Mouse (Mus musculus): ENCODE results near the gene Limk2. TPM values are rescaled to one million over a fixed set of nuclear protein-coding genes. Genes with fewer than 3 reads are reported as not detected.
A peak's percentile ranks its signal among the peaks of the same experiment; 100 is the strongest.

Gene Limk2
- polyA plus RNA-seq, 1 experiment from 2014 or later: 159 TPM

GRCm38 (mm10) chr11:3307875-3308274 is 101.1 kb downstream of the Limk2 start:
- Histone ChIP-seq H3K4me2 (ENCODE audit: low read length) (no peak overlapping the region), H3K4me3 (ENCODE audit: low read length) (no peak overlapping the region), H3K4me1 (ENCODE audit: control insufficient read depth, insufficient read depth, low read depth, low read length) (no peaks in the 10 kb centered on the region), H3K9me3 (ENCODE audit: control insufficient read depth, low read length) (no peaks in the 10 kb centered on the region), H3K36me3 (ENCODE audit: control insufficient read depth, insufficient read depth, low read length) (peaks cover 50% of the 10 kb centered on the region), H3K9ac (ENCODE audit: low read depth, low read length) (no peak overlapping the region), H3K27ac (ENCODE audit: low read depth, low read length) (no peak overlapping the region), H3K27me3 (replicated peaks; ENCODE audit: control insufficient read depth, insufficient read depth, low read length) (no peaks in the 10 kb centered on the region)
- WGBS: 94% methylated on average over 3 of the region's 3 CpGs
- ATAC-seq: no peak

GRCm38 (mm10) chr11:3305821-3306220 is 103.2 kb downstream of the Limk2 start:
- no peaks in the 10 kb centered on the region for H3K27me3 ChIP-seq (replicated peaks; ENCODE audit: control insufficient read depth, insufficient read depth, low read length)
- H3K4me1 ChIP-seq (ENCODE audit: control insufficient read depth, insufficient read depth, low read depth, low read length): no peaks in the 10 kb centered on the region; the same call in 1 of the 2 replicates
- no peaks in the 10 kb centered on the region for H3K9me3 ChIP-seq (ENCODE audit: control insufficient read depth, low read length)
- peaks cover 58% of the 10 kb centered on the region for H3K36me3 ChIP-seq (ENCODE audit: control insufficient read depth, insufficient read depth, low read length)
- H3K4me2 ChIP-seq (ENCODE audit: low read length): no peak overlapping the region
- 94% methylated on average over 4 of the region's 4 CpGs for WGBS
- H3K9ac ChIP-seq (ENCODE audit: low read depth, low read length): no peak overlapping the region
- no peak overlapping the region for H3K27ac ChIP-seq (ENCODE audit: low read depth, low read length)
- ATAC-seq: no peak
- no peak overlapping the region for H3K4me3 ChIP-seq (ENCODE audit: low read length)

- no peaks in the 10 kb centered on the region for H3K9me3 ChIP-seq (ENCODE audit: control insufficient read depth, low read length)
Measured at GRCm38 (mm10) chr11:3302792-3303191, 106.2 kb downstream of the Limk2 start.

DNA sequence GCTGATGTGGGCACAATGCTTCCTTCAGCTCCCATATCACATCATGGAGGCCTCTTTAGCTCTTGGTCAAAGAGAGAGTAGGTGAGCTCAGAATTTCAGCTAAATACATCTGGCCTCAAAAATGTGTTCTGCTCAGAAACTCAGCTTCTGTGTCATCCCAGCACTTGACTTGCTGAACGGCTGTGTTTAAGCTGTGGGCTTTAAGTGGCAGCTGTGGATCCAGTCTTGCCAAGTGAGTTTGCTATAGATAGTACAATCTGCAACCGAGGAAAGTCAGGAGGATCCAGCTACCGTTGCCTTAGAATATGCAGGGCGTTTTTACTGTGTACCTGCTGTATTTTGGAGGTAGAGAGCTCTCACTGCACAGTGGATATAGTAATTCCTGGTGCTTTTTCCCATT is 106.6 kb downstream of the Limk2 start:
- Histone ChIP-seq H3K4me2 (ENCODE audit: low read length) (no peak overlapping the region), H3K9ac (ENCODE audit: low read depth, low read length) (no peak overlapping the region), H3K27ac (ENCODE audit: low read depth, low read length) (no peak overlapping the region), H3K4me3 (ENCODE audit: low read length) (no peak overlapping the region), H3K27me3 (replicated peaks; ENCODE audit: control insufficient read depth, insufficient read depth, low read length) (no peaks in the 10 kb centered on the region), H3K9me3 (ENCODE audit: control insufficient read depth, low read length) (no peaks in the 10 kb centered on the region), H3K4me1 (ENCODE audit: control insufficient read depth, insufficient read depth, low read depth, low read length) (no peaks in the 10 kb centered on the region; the same call in 1 of the 2 replicates), H3K36me3 (ENCODE audit: control insufficient read depth, insufficient read depth, low read length) (peaks cover 56% of the 10 kb centered on the region)
- 96% methylated on average over 4 of the region's 4 CpGs for WGBS
- no peak for ATAC-seq

More at GRCm38 (mm10) chr11:3302792-3303191, 106.2 kb downstream of the Limk2 start:
- H3K4me2 ChIP-seq (ENCODE audit: low read length): no peak overlapping the region
- H3K27ac ChIP-seq (ENCODE audit: low read depth, low read length): no peak overlapping the region
- no peaks in the 10 kb centered on the region; the same call in 1 of the 2 replicates for H3K4me1 ChIP-seq (ENCODE audit: control insufficient read depth, insufficient read depth, low read depth, low read length)
- no peaks in the 10 kb centered on the region for H3K27me3 ChIP-seq (replicated peaks; ENCODE audit: control insufficient read depth, insufficient read depth, low read length)
- H3K9ac ChIP-seq (ENCODE audit: low read depth, low read length): no peak overlapping the region
- WGBS: 79% methylated on average over 4 of the region's 4 CpGs
- peaks cover 60% of the 10 kb centered on the region for H3K36me3 ChIP-seq (ENCODE audit: control insufficient read depth, insufficient read depth, low read length)
- no peak for ATAC-seq
- H3K4me3 ChIP-seq (ENCODE audit: low read length): no peak overlapping the region

- Histone ChIP-seq H3K27ac (ENCODE audit: low read depth, low read length) (no peak overlapping the region), H3K9me3 (ENCODE audit: control insufficient read depth, low read length) (no peaks in the 10 kb centered on the region), H3K27me3 (replicated peaks; ENCODE audit: control insufficient read depth, insufficient read depth, low read length) (no peaks in the 10 kb centered on the region), H3K4me1 (ENCODE audit: control insufficient read depth, insufficient read depth, low read depth, low read length) (no peaks in the 10 kb centered on the region; the same call in 1 of the 2 replicates), H3K4me3 (ENCODE audit: low read length) (no peak overlapping the region), H3K9ac (ENCODE audit: low read depth, low read length) (no peak overlapping the region), H3K4me2 (ENCODE audit: low read length) (no peak overlapping the region), H3K36me3 (ENCODE audit: control insufficient read depth, insufficient read depth, low read length) (peaks cover 48% of the 10 kb centered on the region)
- ATAC-seq: no peak
- WGBS: 91% methylated on average over 5 of the region's 5 CpGs
Measured at GRCm38 (mm10) chr11:3301075-3301474, 107.9 kb downstream of the Limk2 start.

DNA sequence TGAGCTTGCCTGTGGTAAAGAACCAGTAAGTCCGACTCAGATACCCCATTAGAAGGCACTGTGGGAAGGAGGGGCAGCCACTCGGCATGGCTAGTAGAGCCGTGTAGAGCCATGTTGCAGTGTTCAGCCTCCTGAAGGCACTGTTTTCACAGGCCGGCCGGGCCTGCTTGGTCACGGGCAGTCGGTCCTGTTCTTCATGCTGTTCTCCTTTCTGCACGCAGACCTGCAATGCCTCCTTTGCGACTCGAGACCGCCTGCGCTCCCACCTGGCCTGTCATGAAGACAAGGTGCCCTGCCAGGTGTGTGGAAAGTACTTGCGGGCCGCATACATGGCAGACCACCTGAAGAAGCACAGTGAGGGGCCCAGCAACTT is 110.2 kb downstream of the Limk2 start:
- peaks cover 20% of the 10 kb centered on the region for H3K4me1 ChIP-seq (ENCODE audit: control insufficient read depth, insufficient read depth, low read depth, low read length)
- no peaks in the 10 kb centered on the region for H3K9me3 ChIP-seq (ENCODE audit: control insufficient read depth, low read length)
- no peaks in the 10 kb centered on the region for H3K27me3 ChIP-seq (replicated peaks; ENCODE audit: control insufficient read depth, insufficient read depth, low read length)
- H3K36me3 ChIP-seq (ENCODE audit: control insufficient read depth, insufficient read depth, low read length): peaks cover 40% of the 10 kb centered on the region
- H3K4me3 ChIP-seq (ENCODE audit: low read length): no peak overlapping the region
- no peak overlapping the region for H3K9ac ChIP-seq (ENCODE audit: low read depth, low read length)
- H3K4me2 ChIP-seq (ENCODE audit: low read length): no peak overlapping the region
- WGBS: 91% methylated on average over 14 of the region's 14 CpGs
- no peak for ATAC-seq
- no peak overlapping the region for H3K27ac ChIP-seq (ENCODE audit: low read depth, low read length)

DNA sequence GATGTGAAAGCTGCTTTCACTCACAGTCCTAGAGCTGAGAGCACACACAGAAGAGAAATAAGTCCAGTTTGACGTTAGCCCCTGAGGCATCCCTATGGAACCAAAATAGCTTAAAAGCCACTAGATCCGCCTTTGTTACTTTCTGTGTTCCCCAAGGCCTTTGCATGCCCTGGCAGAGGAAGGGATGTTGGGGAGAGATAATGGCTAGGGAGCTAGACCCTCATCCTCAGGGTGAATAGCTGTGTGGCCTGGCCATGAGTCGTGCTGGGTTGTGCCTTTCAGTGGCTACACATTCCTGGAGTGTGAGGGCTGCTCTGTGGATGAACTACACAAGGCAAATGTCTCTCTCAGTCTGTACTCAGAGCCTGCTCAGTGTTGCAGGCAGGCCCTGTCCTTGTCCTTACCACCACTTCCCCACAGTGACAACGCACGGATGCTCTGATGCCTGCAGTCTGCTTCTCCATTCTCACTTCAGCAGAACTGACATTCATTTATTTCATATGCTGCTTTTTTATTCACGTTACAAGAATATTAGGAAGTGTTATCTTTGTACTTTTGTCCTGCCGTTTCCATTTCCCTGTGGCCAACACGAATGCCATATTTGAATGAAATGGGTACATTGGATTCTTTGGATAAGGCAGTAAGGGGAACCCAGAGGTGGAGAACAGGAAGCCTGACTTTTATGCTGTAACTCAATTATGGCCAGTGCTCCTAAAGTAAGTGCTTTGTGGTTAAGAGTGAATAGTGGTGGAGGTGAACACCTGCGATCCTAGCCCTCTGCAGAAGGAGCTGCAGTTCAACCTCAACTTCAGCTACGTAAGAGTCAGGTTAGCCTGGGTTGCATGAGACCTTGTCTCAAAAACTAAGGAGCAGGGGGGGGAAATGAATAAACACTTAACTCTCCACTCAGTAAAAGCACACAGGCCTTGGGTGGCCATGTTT is 110.8 kb downstream of the Limk2 start:
- H3K36me3 ChIP-seq (ENCODE audit: control insufficient read depth, insufficient read depth, low read length): peaks cover 38% of the 10 kb centered on the region
- H3K4me2 ChIP-seq (ENCODE audit: low read length): no peak overlapping the region
- no peak overlapping the region for H3K9ac ChIP-seq (ENCODE audit: low read depth, low read length)
- H3K9me3 ChIP-seq (ENCODE audit: control insufficient read depth, low read length): no peaks in the 10 kb centered on the region
- no peaks in the 10 kb centered on the region for H3K27me3 ChIP-seq (replicated peaks; ENCODE audit: control insufficient read depth, insufficient read depth, low read length)
- H3K27ac ChIP-seq (ENCODE audit: low read depth, low read length): no peak overlapping the region
- whole genome bisulfite sequencing: 89% methylated on average over 10 of the region's 10 CpGs
- H3K4me1 ChIP-seq (ENCODE audit: control insufficient read depth, insufficient read depth, low read depth, low read length): peaks cover 27% of the 10 kb centered on the region
- no peak for ATAC-seq
- no peak overlapping the region for H3K4me3 ChIP-seq (ENCODE audit: low read length)

- no peak for ATAC-seq
- Histone ChIP-seq H3K4me1 (ENCODE audit: control insufficient read depth, insufficient read depth, low read depth, low read length) (peaks cover 43% of the 10 kb centered on the region), H3K9ac (ENCODE audit: low read depth, low read length) (no peak overlapping the region), H3K4me3 (ENCODE audit: low read length) (no peak overlapping the region), H3K4me2 (ENCODE audit: low read length) (no peak overlapping the region), H3K27ac (ENCODE audit: low read depth, low read length) (no peak overlapping the region), H3K36me3 (ENCODE audit: control insufficient read depth, insufficient read depth, low read length) (peaks cover 27% of the 10 kb centered on the region), H3K9me3 (ENCODE audit: control insufficient read depth, low read length) (no peaks in the 10 kb centered on the region), H3K27me3 (replicated peaks; ENCODE audit: control insufficient read depth, insufficient read depth, low read length) (no peaks in the 10 kb centered on the region)
- 68% methylated on average over 5 of the region's 5 CpGs for WGBS
Measured at GRCm38 (mm10) chr11:3296056-3296455, 112.9 kb downstream of the Limk2 start.

DNA sequence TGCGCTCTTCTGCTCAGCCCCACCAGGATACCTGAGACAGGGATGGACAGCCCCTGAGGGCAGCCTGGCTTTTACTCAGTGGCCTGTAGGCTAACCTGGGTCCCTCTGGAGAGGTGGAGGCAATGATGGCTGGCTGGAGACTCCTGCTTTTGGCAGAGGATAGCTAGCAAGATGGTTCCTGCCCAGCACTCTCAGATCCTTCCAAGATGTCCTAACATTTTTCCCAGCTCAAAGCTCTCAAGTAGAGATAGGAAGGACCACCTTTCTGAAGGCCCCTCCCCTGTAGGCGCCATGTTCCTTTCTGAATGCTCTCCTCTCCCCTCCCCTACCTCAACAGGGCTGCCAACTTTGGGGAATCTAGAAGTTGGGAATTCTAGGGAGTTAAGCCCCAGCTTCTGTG is 114.3 kb downstream of the Limk2 start:
- no peak overlapping the region; the same call in 1 of the 2 replicates for H3K9ac ChIP-seq (ENCODE audit: low read depth, low read length)
- H3K4me3 ChIP-seq (ENCODE audit: low read length): no peak overlapping the region
- no peaks in the 10 kb centered on the region for H3K9me3 ChIP-seq (ENCODE audit: control insufficient read depth, low read length)
- peaks cover 17% of the 10 kb centered on the region; the same call in 1 of the 2 replicates for H3K36me3 ChIP-seq (ENCODE audit: control insufficient read depth, insufficient read depth, low read length)
- 97% methylated on average over 2 of the region's 2 CpGs for WGBS
- ATAC-seq: no peak
- H3K27ac ChIP-seq (ENCODE audit: low read depth, low read length): no peak overlapping the region
- peaks cover 45% of the 10 kb centered on the region for H3K4me1 ChIP-seq (ENCODE audit: control insufficient read depth, insufficient read depth, low read depth, low read length)
- H3K4me2 ChIP-seq (ENCODE audit: low read length): peak overlapping the region; percentile 98
- no peaks in the 10 kb centered on the region for H3K27me3 ChIP-seq (replicated peaks; ENCODE audit: control insufficient read depth, insufficient read depth, low read length)
